Mouse (Mus musculus): ENCODE results near the gene Ccl17. TPM values are rescaled to one million over a fixed set of nuclear protein-coding genes. Genes with fewer than 3 reads are reported as not detected.
"Not testable (repeated sequence)": the region's sequence is repeated elsewhere in the genome, so short reads cannot be mapped to it uniquely, and the experiment has no call there.

Ccl17 gene
- polyA plus RNA-seq, 1 experiment from 2014 or later = not detected

DNA sequence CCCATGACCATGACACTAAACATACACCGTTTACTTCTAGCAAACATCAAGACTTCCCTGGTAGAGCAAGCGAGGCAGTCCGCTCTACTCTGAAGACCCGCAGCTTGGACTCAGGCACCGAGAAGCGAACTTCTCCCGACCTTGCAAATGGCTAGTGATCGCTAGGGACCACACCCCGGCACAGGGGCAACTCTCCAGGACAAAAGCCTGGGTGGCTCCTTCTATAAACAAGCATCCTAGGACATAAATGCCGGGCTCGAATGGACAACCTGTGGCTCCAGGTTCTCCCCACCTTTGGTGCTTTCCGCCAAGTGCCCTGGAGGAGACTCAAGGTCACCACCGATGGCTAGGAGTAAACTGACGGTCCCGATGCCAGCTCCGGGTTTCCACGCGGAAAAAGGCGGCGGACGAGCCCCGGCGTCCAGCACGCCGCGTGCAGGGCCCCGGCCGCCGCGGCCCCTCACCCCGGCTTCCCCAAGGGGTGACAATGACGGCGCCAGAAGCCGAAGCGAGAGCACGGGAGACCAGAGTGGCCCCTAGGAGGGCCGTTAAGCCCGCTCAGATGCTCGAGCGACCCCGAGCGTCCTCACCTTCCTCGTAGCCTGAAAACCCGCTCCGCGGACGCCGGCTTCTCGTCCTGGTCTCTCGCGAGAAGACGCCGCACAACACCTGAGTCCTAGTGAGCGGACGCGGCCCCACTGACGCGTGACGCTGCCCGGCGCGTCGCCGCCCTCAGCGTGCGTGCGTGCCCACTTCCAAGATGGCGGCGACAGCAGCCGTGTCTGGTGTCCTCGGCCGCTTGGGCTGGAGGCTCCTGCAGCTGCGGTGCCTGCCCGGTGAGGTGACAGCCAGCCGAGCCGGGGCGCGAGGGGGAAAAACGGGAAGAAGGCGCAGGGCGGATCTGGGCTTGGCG lies 27.7 kb downstream of the Ccl17 start, which contains the start of the genes Coq9 and Ciapin1:
Gene Coq9 (plus strand): TSS at position 660 of the 913 bp plus-strand sequence.
Gene Ciapin1 (minus strand): TSS at position 697 of the 913 bp plus-strand sequence.
- H3K4me3 ChIP-seq (ENCODE audit: low read depth, low read length) = peak within 1 kb of the TSS; percentile 93
- H3K4me1 ChIP-seq (ENCODE audit: insufficient read depth) = peaks cover 12% of the 10 kb centered on the region
- H3K27me3 ChIP-seq (ENCODE audit: insufficient read depth, low read length) = no peaks in the 10 kb centered on the region
- DNase-seq = peak; percentile 96
- peak within 1 kb of the TSS; percentile 98 for H3K27ac ChIP-seq (ENCODE audit: low read depth)
- H3K9me3 ChIP-seq (ENCODE audit: low read length) = no peaks in the 10 kb centered on the region
- peak within 1 kb of the TSS; percentile 96 for H3K9ac ChIP-seq (replicated peaks)
- TF ChIP-seq CTCF (IDR thresholded peaks at IDR 0.05; ENCODE audit: low read depth) (no peak), EP300 (IDR thresholded peaks at IDR 0.05; ENCODE audit: low read depth) (peak; percentile 65)
- peak within 1 kb of the TSS; percentile 82 for H3K4me2 ChIP-seq (ENCODE audit: low read depth, low read length)
- peak; percentile 97 for ATAC-seq
- H3K36me3 ChIP-seq (replicated peaks; ENCODE audit: insufficient read depth, low read length) = no peaks in the 10 kb centered on the region
- 1% methylated on average over 82 of the region's 82 CpGs for WGBS (ENCODE audit: insufficient replicate concordance)

DNA sequence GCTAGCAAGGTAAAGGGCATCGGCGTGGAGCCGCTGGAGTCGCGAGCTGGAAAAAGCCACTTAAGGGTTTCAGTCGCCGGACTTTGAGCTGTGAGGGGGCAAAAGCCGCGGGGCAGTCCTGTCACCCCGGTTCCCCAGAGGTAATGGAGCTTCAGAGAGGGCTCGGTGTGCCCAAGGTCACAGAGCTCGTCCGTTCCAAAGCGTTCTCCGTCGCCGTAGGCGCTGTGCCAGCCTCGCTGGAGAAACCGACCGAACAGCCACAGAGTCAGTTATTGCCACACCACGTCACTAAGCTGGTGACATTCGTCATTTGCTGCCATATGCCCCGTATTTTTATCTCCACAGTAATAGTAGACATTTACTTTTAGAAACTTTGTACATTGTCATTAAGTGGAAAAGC lies 28.3 kb downstream of the Ccl17 start:
- H3K4me2 ChIP-seq (ENCODE audit: low read depth, low read length) = peak overlapping the region; percentile 82
- peak overlapping the region; percentile 93 for H3K4me3 ChIP-seq (ENCODE audit: low read depth, low read length)
- ATAC-seq (peak; percentile 78), DNase-seq (peak; percentile 83)
- H3K36me3 ChIP-seq (replicated peaks; ENCODE audit: insufficient read depth, low read length) = peaks cover 5% of the 10 kb centered on the region; the same call in 1 of the 2 replicates
- 0% methylated on average over 24 of the region's 24 CpGs for WGBS (ENCODE audit: insufficient replicate concordance)
- H3K27me3 ChIP-seq (ENCODE audit: insufficient read depth, low read length) = no peaks in the 10 kb centered on the region
- H3K9ac ChIP-seq (replicated peaks) = peak overlapping the region; percentile 96
- TF ChIP-seq EP300 (IDR thresholded peaks at IDR 0.05; ENCODE audit: low read depth) (no peak; the same call in 1 of the 2 replicates), CTCF (IDR thresholded peaks at IDR 0.05; ENCODE audit: low read depth) (no peak)
- H3K9me3 ChIP-seq (ENCODE audit: low read length) = no peaks in the 10 kb centered on the region
- peaks cover 12% of the 10 kb centered on the region for H3K4me1 ChIP-seq (ENCODE audit: insufficient read depth)
- H3K27ac ChIP-seq (ENCODE audit: low read depth) = peak overlapping the region; percentile 98

DNA sequence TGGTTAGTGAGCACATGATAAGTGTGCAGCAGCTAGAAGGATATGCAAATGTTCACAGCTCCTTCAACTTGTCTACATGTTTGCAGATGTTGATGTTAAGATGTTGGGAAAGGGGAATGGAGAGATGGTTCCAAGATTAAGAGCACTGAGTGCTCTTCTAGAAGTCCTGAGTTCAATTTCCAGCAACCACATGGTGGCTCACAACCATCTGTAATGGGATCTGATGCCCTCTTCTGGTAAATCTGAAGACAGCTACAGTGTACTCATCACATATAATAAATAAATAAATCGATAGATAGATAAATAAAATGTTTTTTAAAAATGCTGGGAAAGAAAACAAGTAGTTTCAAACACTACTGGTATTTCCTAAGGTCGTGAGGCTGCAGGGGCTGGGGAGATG lies 30.9 kb downstream of the Ccl17 start:
- DNase-seq (no peak), ATAC-seq (no peak)
- peaks cover 27% of the 10 kb centered on the region for H3K36me3 ChIP-seq (replicated peaks; ENCODE audit: insufficient read depth, low read length)
- no peaks in the 10 kb centered on the region for H3K27me3 ChIP-seq (ENCODE audit: insufficient read depth, low read length)
- no peak overlapping the region for H3K27ac ChIP-seq (ENCODE audit: low read depth)
- TF ChIP-seq CTCF (IDR thresholded peaks at IDR 0.05; ENCODE audit: low read depth) (peak; percentile 31; the same call in 1 of the 2 replicates), EP300 (IDR thresholded peaks at IDR 0.05; ENCODE audit: low read depth) (no peak)
- no peaks in the 10 kb centered on the region for H3K9me3 ChIP-seq (ENCODE audit: low read length)
- WGBS (ENCODE audit: insufficient replicate concordance) = 46% methylated on average over 2 of the region's 2 CpGs
- H3K4me1 ChIP-seq (ENCODE audit: insufficient read depth) = peaks cover 10% of the 10 kb centered on the region
- H3K4me3 ChIP-seq (ENCODE audit: low read depth, low read length) = no peak overlapping the region
- no peak overlapping the region for H3K9ac ChIP-seq (replicated peaks)
- no peak overlapping the region for H3K4me2 ChIP-seq (ENCODE audit: low read depth, low read length)

DNA sequence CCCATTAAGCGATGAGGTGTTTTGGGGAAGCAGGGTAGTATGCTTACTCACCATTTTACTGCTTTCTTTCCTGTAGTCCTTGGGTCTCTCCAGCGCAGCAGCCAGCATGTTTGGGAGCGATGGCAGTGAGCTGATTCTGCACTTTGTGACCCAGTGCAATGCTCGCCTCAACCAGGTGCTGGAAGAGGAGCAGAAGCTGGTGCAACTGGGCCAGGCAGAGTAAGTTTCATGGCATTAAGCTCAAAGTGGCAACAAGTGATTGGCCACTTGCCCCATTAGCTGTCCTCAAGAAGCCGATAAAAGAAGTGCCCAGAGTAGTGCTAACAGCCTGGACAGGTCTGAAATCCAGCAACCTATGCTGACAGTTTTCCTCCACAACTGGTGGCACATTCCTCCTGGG lies 39.8 kb downstream of the Ccl17 start:
- Histone ChIP-seq H3K27ac (ENCODE audit: low read depth) (no peak overlapping the region), H3K4me2 (ENCODE audit: low read depth, low read length) (no peak overlapping the region), H3K4me3 (ENCODE audit: low read depth, low read length) (no peak overlapping the region), H3K9ac (replicated peaks) (no peak overlapping the region), H3K4me1 (ENCODE audit: insufficient read depth) (no peaks in the 10 kb centered on the region), H3K36me3 (replicated peaks; ENCODE audit: insufficient read depth, low read length) (peaks cover 75% of the 10 kb centered on the region), H3K27me3 (ENCODE audit: insufficient read depth, low read length) (no peaks in the 10 kb centered on the region), H3K9me3 (ENCODE audit: low read length) (no peaks in the 10 kb centered on the region)
- DNase-seq (no peak), ATAC-seq (no peak)
- no peak for TF ChIP-seq EP300 (IDR thresholded peaks at IDR 0.05; ENCODE audit: low read depth)
- TF ChIP-seq CTCF (IDR thresholded peaks at IDR 0.05; ENCODE audit: low read depth) = no peak
- WGBS (ENCODE audit: insufficient replicate concordance) = 92% methylated on average over 5 of the region's 5 CpGs

DNA sequence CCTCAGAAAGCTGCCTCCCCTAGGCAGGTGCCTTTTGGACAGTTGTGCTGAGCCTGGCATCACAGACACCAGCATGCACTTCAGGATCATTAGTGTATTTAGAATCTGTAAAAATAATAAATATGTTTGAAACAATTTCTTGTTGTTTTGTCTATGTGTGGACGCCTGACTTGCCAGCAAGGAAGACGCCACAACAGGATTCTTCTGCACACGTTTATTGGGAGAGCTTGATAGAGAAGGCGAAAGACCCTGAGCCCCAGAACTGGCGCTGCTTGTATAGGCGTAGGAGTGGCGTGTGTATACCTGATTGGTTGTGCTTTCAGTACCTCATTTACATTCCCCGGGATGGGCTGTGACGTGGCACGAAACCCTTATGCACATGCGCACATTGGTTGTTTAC lies 44.5 kb downstream of the Ccl17 start:
- not testable (repeated sequence) for H3K9me3 ChIP-seq (ENCODE audit: low read length); H3K9ac ChIP-seq (replicated peaks); H3K27ac ChIP-seq (ENCODE audit: low read depth); ATAC-seq; H3K4me3 ChIP-seq (ENCODE audit: low read depth, low read length); H3K27me3 ChIP-seq (ENCODE audit: insufficient read depth, low read length); DNase-seq; H3K4me1 ChIP-seq (ENCODE audit: insufficient read depth); H3K4me2 ChIP-seq (ENCODE audit: low read depth, low read length)
- peaks cover 45% of the 10 kb centered on the region for H3K36me3 ChIP-seq (replicated peaks; ENCODE audit: insufficient read depth, low read length)
- 88% methylated on average over 11 of the region's 11 CpGs for WGBS (ENCODE audit: insufficient replicate concordance)

DNA sequence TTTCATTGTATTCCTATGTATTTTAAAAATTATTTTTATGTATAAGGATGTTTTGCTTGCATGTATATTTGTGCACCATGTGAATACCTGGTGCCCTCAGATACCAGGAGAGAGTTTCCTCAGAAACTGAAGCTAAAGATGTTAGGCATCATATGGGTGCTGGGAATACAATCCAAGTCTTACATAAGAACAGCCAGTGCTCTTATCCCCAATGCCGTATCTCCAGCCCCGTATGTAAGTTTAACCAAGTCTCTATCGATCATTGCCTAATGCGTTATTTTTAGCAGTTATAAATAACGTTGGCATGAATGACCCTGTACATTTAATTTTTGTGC lies 46.7 kb downstream of the Ccl17 start:
- H3K27ac ChIP-seq (ENCODE audit: low read depth) = no peak overlapping the region
- no peak for DNase-seq
- H3K36me3 ChIP-seq (replicated peaks; ENCODE audit: insufficient read depth, low read length) = peaks cover 45% of the 10 kb centered on the region
- TF ChIP-seq CTCF (IDR thresholded peaks at IDR 0.05; ENCODE audit: low read depth) (no peak), EP300 (IDR thresholded peaks at IDR 0.05; ENCODE audit: low read depth) (no peak)
- H3K9ac ChIP-seq (replicated peaks) = no peak overlapping the region
- no peaks in the 10 kb centered on the region; the same call in none of the 2 replicates for H3K4me1 ChIP-seq (ENCODE audit: insufficient read depth)
- no peaks in the 10 kb centered on the region for H3K27me3 ChIP-seq (ENCODE audit: insufficient read depth, low read length)
- 31% methylated on average over 5 of the region's 5 CpGs for WGBS (ENCODE audit: insufficient replicate concordance)
- H3K9me3 ChIP-seq (ENCODE audit: low read length) = no peaks in the 10 kb centered on the region
- peak overlapping the region; percentile 91 for H3K4me3 ChIP-seq (ENCODE audit: low read depth, low read length)
- 0 out of 2 replicates have a peak overlapping the region, but pooled peaks have one; percentile 38 for H3K4me2 ChIP-seq (ENCODE audit: low read depth, low read length)
- ATAC-seq = peak; percentile 11

Data from liver, postnatal 0 days (tissue).